Mouse (Mus musculus) T-helper 2 cell (primary cell): ENCODE results near the gene Esr1.

Experiments
- in situ Hi-C: fragments of 300-600 bp; cut with MboI, MseI; formaldehyde crosslinking; loops from one replicate; pipeline ENCODE4 v1.15.1; 2025; ENCODE audit warnings: high pct_unique_total_duplicates

Esr1 gene

DNA sequence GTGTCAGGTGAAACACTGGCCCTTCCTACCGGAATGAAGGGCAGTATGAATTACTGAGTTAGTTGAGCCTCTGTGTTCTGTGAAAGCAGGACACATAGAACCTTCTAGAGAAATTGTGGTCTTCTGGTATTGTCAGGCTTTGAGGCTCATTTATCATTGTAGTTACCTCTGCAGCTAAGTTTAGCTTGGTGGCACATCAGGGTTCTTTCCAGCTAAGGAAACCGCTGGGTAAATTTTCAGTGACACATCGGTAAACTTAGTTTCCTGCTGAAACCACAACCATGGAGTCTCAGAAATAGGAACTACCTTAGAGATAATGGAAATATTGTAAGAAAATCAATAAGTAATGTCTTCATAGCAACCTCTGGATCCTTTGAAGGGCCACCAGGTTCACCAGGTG is 366.0 kb downstream of the Esr1 start:
- in situ Hi-C loops = no loop called here

- in situ Hi-C loops = no loop called here
These were observed 372.5 kb downstream of the Esr1 start for GRCm38 (mm10) chr10:4983919-4984318.

GRCm38 (mm10) chr10:4993802-4994201 is 382.4 kb downstream of the Esr1 start:
- in situ Hi-C loops = no loop called here

GRCm38 (mm10) chr10:4996592-4996991 is 385.2 kb downstream of the Esr1 start:
- in situ Hi-C loops = no loop called here

- in situ Hi-C loops = no loop called here
These were observed 397.5 kb downstream of the Esr1 start for GRCm38 (mm10) chr10:5008795-5009366.

GRCm38 (mm10) chr10:5012004-5012403 is 400.6 kb downstream of the Esr1 start:
- in situ Hi-C loops = no loop called here

DNA sequence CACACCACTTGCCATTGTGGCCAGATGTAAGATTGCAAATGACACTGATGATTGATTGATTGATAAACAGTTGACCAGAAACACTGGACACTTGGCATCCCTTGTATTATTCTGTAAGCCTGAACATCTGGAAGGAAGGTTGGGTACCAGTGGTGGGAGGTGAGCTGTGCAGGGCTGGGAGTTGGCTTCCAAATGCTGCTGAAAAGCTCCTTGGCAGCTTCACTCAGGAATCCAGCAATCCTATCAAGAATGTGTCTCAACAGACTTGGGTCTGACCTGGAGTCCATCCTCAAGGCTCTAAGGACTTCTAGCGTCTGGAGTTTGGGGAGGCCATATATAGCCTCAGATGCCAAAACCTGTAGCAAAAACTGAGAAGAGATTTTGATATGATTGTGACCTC is 403.6 kb downstream of the Esr1 start:
- in situ Hi-C loops = no loop called here

GRCm38 (mm10) chr10:5017148-5017547 is 405.8 kb downstream of the Esr1 start:
- in situ Hi-C loops = no loop called here

- in situ Hi-C loops = no loop called here
These were observed 414.5 kb downstream of the Esr1 start for GRCm38 (mm10) chr10:5025906-5026305.

GRCm38 (mm10) chr10:5027208-5027607 is 415.8 kb downstream of the Esr1 start:
- in situ Hi-C loops = no loop called here

DNA sequence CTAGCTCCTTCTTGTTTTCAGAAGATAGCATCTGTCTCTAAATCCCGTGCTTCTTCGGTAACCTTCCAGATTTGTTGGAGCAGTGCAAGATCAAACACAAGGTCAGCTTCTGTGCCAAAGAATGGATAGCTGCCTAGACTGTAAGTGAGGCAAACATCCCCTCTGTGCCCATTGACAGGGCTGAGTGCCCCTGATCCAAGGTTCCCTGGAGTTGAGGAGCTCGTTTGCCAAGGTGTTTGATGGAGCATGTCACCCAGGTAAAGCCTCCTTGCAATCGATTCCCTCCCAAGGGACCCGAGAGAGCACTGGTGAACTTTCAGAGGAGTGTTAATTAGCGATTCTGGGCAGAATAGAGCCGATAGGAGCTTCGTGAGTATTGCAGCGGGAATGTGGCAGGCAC is 416.9 kb downstream of the Esr1 start:
- in situ Hi-C loops = no loop called here

GRCm38 (mm10) chr10:5029161-5029560 is 417.8 kb downstream of the Esr1 start:
- in situ Hi-C loops = no loop called here

- in situ Hi-C loops = no loop called here
These were observed 418.5 kb downstream of the Esr1 start for GRCm38 (mm10) chr10:5029883-5030282.

DNA sequence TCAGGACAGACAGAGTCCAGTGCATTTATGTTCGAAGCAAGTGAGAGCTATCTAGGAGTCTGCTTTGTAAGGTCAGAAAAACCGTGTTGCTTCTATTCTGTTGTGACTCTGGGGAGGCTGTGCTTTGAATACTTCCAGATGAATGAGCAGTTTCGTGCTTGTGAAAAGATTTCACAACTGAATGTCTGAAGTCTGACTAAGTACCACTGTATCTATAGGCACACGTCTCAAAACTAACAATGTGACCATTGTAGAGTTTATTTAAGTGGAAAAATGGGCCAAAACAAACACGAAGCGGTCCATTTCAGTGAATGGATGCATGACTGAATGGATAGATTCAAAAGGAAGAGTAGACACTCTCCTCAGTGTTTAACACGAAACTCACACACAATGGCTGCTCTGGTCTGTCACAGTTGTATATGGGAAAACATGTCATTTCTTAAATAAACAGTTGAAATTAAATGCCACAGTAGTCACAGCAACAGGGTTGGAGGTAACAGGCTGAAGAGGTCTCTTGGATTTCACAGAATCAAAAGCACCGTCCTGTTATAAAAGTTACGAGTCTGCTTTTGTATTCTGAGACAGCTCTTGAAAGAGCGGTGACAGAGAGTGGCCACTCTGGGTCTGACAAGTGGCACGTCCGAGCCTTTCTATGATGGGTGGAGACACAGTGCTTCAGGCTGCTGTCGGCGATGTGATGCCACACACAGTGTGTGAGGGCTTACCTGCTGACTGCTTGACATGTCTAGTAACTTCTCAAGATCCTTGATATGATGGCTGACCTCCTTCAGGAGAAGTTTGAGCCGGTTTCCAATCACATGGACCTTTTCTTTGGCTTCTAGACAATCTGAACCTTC is 421.0 kb downstream of the Esr1 start:
- in situ Hi-C loops = no loop called here

DNA sequence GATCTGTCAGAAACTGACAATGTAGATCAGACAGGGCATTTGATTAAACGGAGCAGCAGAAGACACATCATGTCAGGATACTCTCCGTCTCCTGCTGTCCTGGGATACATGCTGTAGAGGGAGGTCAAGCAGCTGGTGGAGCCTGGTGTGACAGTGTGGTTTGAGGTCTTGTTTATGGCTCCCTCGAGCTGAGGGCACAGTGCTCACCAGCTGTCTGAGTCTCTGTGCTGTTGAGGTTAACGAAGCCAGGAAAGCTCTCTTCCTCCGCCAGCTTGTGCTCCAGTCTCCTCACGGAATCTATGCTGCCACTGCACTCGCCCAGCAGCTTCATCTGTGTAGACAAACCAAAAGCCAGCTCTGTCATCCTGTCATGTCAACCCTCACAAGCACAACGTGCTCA is 429.9 kb downstream of the Esr1 start:
- in situ Hi-C loops = no loop called here

GRCm38 (mm10) chr10:5044481-5044880 is 433.1 kb downstream of the Esr1 start:
- in situ Hi-C loops = no loop called here

DNA sequence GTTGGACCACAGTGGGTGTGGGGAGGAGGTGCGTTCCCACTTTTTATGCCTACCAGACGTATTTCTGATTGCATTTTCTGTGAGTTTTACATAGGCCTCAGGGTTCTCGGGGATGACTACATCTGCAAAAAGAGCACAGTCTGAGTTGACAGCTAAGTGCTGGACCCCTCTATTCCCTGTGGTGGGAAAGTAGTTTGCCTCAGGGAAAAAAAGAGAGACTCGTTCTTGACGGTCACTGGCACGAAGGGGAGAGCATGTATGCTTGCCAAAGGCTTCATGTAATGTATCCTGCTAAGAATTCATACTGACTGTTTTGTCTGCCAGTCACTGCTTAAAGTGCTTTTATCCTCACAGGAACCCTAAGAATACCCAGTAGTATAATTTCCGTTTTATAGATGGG is 433.8 kb downstream of the Esr1 start:
- in situ Hi-C loops = no loop called here

GRCm38 (mm10) chr10:5045671-5046070 is 434.3 kb downstream of the Esr1 start:
- in situ Hi-C loops = no loop called here
